ENCODE assay signal across 22 mouse cellular contexts in genomic region chr2:131145121-131145520, GRCm38 (mm10). TPM values are rescaled to one million over a fixed set of nuclear protein-coding genes. Genes with fewer than 3 reads are reported as not detected.
"Had no signal": no experiment of that assay in that cellular context is flagged by ENCODE, and none has a peak within 500 bp of the region (broad histone marks: within the 10 kb centered on the region; RNA-seq: fewer than 3 reads in every experiment).

No protein-coding gene starts in this region.

- DNase-seq: kidney, adult 18-20 months; kidney, postnatal 25 days; lung, postnatal 14 days; retina, postnatal 1 day; right cerebral cortex, postnatal 4 days; spleen, adult 18-20 months; thymus, adult 2 months; thymus, postnatal 36 days had no signal

- H3K27me3 ChIP-seq: limb, embryonic 15.5 days; liver, embryonic 12.5 days; lung, embryonic 15.5 days; midbrain, embryonic 15.5 days; neural tube, embryonic 13.5 days had no signal

- H3K9me3 ChIP-seq: limb, embryonic 15.5 days; liver, embryonic 12.5 days; lung, embryonic 15.5 days; midbrain, embryonic 15.5 days; neural tube, embryonic 13.5 days had no signal

- H3K4me1 ChIP-seq: midbrain, embryonic 15.5 days had no signal

- ATAC-seq: liver, embryonic 12.5 days; midbrain, embryonic 15.5 days had no signal

- H3K4me3 ChIP-seq: left cerebral cortex, adult 2 months; limb, embryonic 15.5 days; liver, embryonic 12.5 days; lung, embryonic 15.5 days; midbrain, embryonic 15.5 days; neural tube, embryonic 13.5 days had no signal

RNA-seq across cellular contexts. Expression of gene Gm11037, which starts 11.8 kb away (rescaled TPM):
- total RNA-seq: layer of hippocampus, postnatal 25 days; left cerebral cortex, adult 2 months; left cerebral cortex, postnatal 14 days; monocyte, adult 5-6 weeks had no signal
- polyA plus RNA-seq: kidney, embryonic 14.5 days; limb, embryonic 11.5 days; limb, embryonic 15.5 days; liver, embryonic 12.5 days; liver, embryonic 16.5 days; lung, embryonic 15.5 days; midbrain, embryonic 15.5 days; neural tube, embryonic 13.5 days; stomach, embryonic 14.5 days; testis, adult 2 months; thymus, adult 2 months had no signal

RNA-seq across cellular contexts. Expression of gene Hspa12b, which starts 18.0 kb away (rescaled TPM):
- total RNA-seq: monocyte, adult 5-6 weeks had no signal
